Mouse (Mus musculus): Measurements from ENCODE around the gene Tas2r130. TPM values are rescaled to one million over a fixed set of nuclear protein-coding genes. Genes with fewer than 3 reads are reported as not detected.
"Not testable (repeated sequence)": the region's sequence is repeated elsewhere in the genome, so short reads cannot be mapped to it uniquely, and the experiment has no call there.

Gene Tas2r130
- total RNA-seq (2021): not detected
- long read RNA-seq, experiment 1: 0 reads
- long read RNA-seq, experiment 2: 0 reads

GRCm38 (mm10) chr6:131630812-131631211 lies at the start of gene Tas2r130:
Gene Tas2r130, minus strand, starts transcription at chr6:131630912.
- no peak for DNase-seq (ENCODE audit: low spot score in 2 of 2)

GRCm38 (mm10) chr6:131678786-131679185 lies 48.1 kb upstream of the Tas2r130 start, which contains the start of gene Tas2r106:
Gene Tas2r106, minus strand, starts transcription at chr6:131678886.
- DNase-seq (ENCODE audit: low spot score in 2 of 2): no peak

- DNase-seq (ENCODE audit: low spot score in 2 of 2): no peak
Measured at GRCm38 (mm10) chr6:131660049-131660448, 29.3 kb upstream of the Tas2r130 start, which contains the start of gene Tas2r107. Gene Tas2r107, minus strand, starts transcription at chr6:131660149.

DNA sequence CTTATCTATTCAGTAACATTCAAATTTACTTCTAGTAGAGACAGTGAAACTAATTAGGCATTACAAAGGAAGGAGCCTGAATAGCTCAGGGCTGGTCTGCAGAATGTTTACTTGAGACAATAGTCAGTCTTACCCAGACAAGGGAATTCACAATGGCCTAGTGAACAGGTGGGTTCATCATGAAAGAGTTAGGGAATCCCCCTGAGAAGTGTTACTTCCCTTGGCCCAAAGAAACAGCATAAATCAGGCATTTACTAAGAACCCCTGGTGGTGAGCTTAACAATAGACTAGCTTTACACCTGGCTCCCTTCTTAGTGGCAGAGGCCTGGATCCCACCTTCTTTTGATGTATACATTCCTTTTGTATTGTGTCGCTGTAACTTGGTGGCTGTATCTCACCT lies 20.8 kb downstream of the Tas2r130 start:
- DNase-seq (ENCODE audit: low spot score in 2 of 2): not testable (repeated sequence)

DNA sequence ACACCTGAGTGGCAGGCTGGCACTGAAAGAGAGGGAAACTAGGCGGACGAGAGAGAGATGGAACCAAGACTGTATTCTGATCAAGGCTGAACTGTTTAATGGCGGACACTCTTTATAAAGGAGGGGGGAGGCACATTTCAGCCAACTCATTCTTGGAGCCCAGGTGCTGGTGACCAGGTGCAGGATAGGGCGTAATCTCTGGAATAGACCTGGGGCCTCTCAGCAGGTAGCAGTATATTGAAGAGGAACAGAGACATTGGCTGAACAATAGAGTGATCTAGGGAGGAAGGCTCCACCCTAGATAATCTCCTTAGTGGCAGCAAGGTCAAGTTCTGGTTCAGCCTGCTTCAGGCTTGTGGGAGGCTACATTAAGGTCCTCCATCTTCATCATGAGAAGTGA lies 25.9 kb downstream of the Tas2r130 start:
- DNase-seq (ENCODE audit: low spot score in 2 of 2): no peak

Other genes with a start within 250 kb of the Tas2r130 start
- 100 to 1,000 TPM; 189 to 198 TPM for gene Ybx3, start 242.4 kb downstream of the Tas2r130 start, total RNA-seq (2021)
- not detected for gene 5430401F13Rik, start 144.5 kb downstream of the Tas2r130 start, total RNA-seq (2021)
- not detected for gene Gm6619, start 144.5 kb downstream of the Tas2r130 start, total RNA-seq (2021)
- not detected for gene Tas2r107, start 29.2 kb upstream of the Tas2r130 start, total RNA-seq (2021)
- gene Tas2r106, start 48.0 kb upstream of the Tas2r130 start, total RNA-seq (2021): not detected
- not detected for gene Tas2r104, start 54.8 kb upstream of the Tas2r130 start, total RNA-seq (2021)
- gene Tas2r105, start 56.6 kb upstream of the Tas2r130 start, total RNA-seq (2021): not detected
- not detected for gene Tas2r114, start 59.2 kb upstream of the Tas2r130 start, total RNA-seq (2021)